Mouse (Mus musculus) liver, embryonic 14.5 days (tissue): ENCODE results near the gene Serpinb6b.

Experiments
- CTCF ChIP-seq: IDR thresholded peaks from 2 replicates; pipeline ENCODE4 v1.5.1; 2016; ENCODE audit warnings: antibody characterized with exemption, low read depth, control low read depth
- EP300 ChIP-seq: IDR thresholded peaks from 2 replicates; pipeline ENCODE4 v1.6.1; 2016; ENCODE audit warnings: antibody characterized with exemption, low read depth

- TF ChIP-seq CTCF, result no peak
- TF ChIP-seq EP300, result no peak
Observed at GRCm38 (mm10) chr13:32963990-32964753, 837 bp upstream of the Serpinb6b start.
